ENCODE assay signal across 27 mouse cellular contexts in the genomic region with DNA sequence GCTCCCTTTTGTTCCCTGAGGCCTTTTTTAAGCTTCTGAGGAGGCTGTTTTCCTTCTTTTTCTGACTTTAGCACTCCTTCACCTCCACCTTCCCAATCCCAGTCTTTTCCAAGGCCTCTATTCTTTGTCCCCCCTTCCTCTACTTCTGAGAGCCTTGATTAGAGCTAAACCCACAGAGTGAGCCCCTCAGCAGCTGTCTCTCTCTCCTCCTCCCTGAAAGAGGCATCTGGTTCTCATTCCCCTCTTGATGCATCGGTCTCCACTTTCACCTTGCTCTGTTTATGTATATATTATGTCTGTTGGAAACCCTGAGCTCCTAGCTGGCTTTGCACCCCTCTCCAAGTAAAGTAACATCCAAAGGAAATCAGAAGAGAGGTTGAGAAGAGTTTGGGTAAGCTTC.
A peak's percentile ranks its signal among the peaks of the same experiment; 100 is the strongest.
DNase-seq lines count a peak whose midpoint lies in the region; ATAC-seq lines count a peak whose summit lies in the region.
"Had no signal": no experiment of that assay in that cellular context is flagged by ENCODE, and none has a peak within 500 bp of the region (broad histone marks: within the 10 kb centered on the region; RNA-seq: fewer than 3 reads in every experiment).

No protein-coding gene starts in this region.

- ATAC-seq in neural tube, embryonic 11.5 days (ENCODE audit: insufficient read depth, low FRiP score, low TSS enrichment) = no peak
- ATAC-seq in embryonic facial prominence, embryonic 11.5 days (replicated peaks; ENCODE audit: insufficient number of reproducible peaks, low FRiP score, low TSS enrichment, low read depth) = 0 out of 2 replicates have a peak, but pooled peaks have one; percentile 29
- no peak for ATAC-seq in midbrain, embryonic 11.5 days (ENCODE audit: low FRiP score)
- ATAC-seq: CD4-positive, CD25-positive, alpha-beta regulatory T cell, adult 4 months; forebrain, embryonic 14.5 days; hindbrain, postnatal 0 days; inflammation-experienced regulatory T-cells, adult 6 months; intestine, embryonic 16.5 days had no signal

- H3K4me1 ChIP-seq in neural tube, embryonic 11.5 days (ENCODE audit: control insufficient read depth, insufficient read depth, low read length) = no peaks in the 10 kb centered on the region
- H3K4me1 ChIP-seq in embryonic facial prominence, embryonic 11.5 days (ENCODE audit: control insufficient read depth, insufficient read depth, low read length) = no peaks in the 10 kb centered on the region
- H3K4me1 ChIP-seq in limb, embryonic 10.5 days = peaks cover 34% of the 10 kb centered on the region
- H3K4me1 ChIP-seq in midbrain, embryonic 11.5 days (ENCODE audit: control insufficient read depth, insufficient read depth, low read length) = no peaks in the 10 kb centered on the region
- H3K4me1 ChIP-seq: heart, embryonic 10.5 days; heart, embryonic 13.5 days had no signal

- H3K4me3 ChIP-seq in neural tube, embryonic 11.5 days (ENCODE audit: low read depth, low read length) = no peak overlapping the region
- H3K4me3 ChIP-seq in embryonic facial prominence, embryonic 11.5 days (ENCODE audit: low read depth, low read length) = no peak overlapping the region
- H3K4me3 ChIP-seq in limb, embryonic 10.5 days = no peak overlapping the region
- H3K4me3 ChIP-seq in midbrain, embryonic 11.5 days (ENCODE audit: low read depth, low read length) = no peak overlapping the region
- H3K4me3 ChIP-seq: embryonic facial prominence, embryonic 15.5 days; heart, adult 2 months; heart, embryonic 10.5 days; heart, embryonic 13.5 days had no signal

- H3K27me3 ChIP-seq in neural tube, embryonic 11.5 days (ENCODE audit: control insufficient read depth, insufficient read depth, low read length) = no peaks in the 10 kb centered on the region
- H3K27me3 ChIP-seq in embryonic facial prominence, embryonic 11.5 days (ENCODE audit: control insufficient read depth, insufficient read depth, low read length) = no peaks in the 10 kb centered on the region
- no peaks in the 10 kb centered on the region for H3K27me3 ChIP-seq in limb, embryonic 10.5 days (ENCODE audit: low read depth, poor library complexity, severe bottlenecking)
- H3K27me3 ChIP-seq in midbrain, embryonic 11.5 days (ENCODE audit: control insufficient read depth, insufficient read depth, low read length) = no peaks in the 10 kb centered on the region
- H3K27me3 ChIP-seq: embryonic facial prominence, embryonic 15.5 days; heart, embryonic 13.5 days had no signal

- no peak overlapping the region for H3K4me2 ChIP-seq in neural tube, embryonic 11.5 days (ENCODE audit: low read depth)
- no peak overlapping the region for H3K4me2 ChIP-seq in embryonic facial prominence, embryonic 11.5 days (ENCODE audit: low read depth, low read length)
- H3K4me2 ChIP-seq in midbrain, embryonic 11.5 days = no peak overlapping the region
- H3K4me2 ChIP-seq: embryonic facial prominence, embryonic 15.5 days; heart, embryonic 13.5 days; hindbrain, embryonic 14.5 days had no signal

- WGBS in neural tube, embryonic 11.5 days = 41% methylated on average over 1 of the region's 1 CpGs
- WGBS in embryonic facial prominence, embryonic 11.5 days = 19% methylated on average over 1 of the region's 1 CpGs
- 8% methylated on average over 1 of the region's 1 CpGs for WGBS in limb, embryonic 10.5 days
- 81% methylated on average over 1 of the region's 1 CpGs for WGBS in midbrain, embryonic 11.5 days

- no peaks in the 10 kb centered on the region for H3K36me3 ChIP-seq in neural tube, embryonic 11.5 days (ENCODE audit: control insufficient read depth, insufficient read depth, low read length)
- no peaks in the 10 kb centered on the region for H3K36me3 ChIP-seq in embryonic facial prominence, embryonic 11.5 days (replicated peaks; ENCODE audit: control insufficient read depth, insufficient read depth, low read depth, low read length)
- no peaks in the 10 kb centered on the region for H3K36me3 ChIP-seq in limb, embryonic 10.5 days
- no peaks in the 10 kb centered on the region for H3K36me3 ChIP-seq in midbrain, embryonic 11.5 days (ENCODE audit: control insufficient read depth, insufficient read depth, low read length)
- H3K36me3 ChIP-seq: embryonic facial prominence, embryonic 15.5 days; heart, embryonic 10.5 days; heart, embryonic 13.5 days had no signal

- H3K27ac ChIP-seq in neural tube, embryonic 11.5 days (ENCODE audit: low read depth, low read length) = no peak overlapping the region
- no peak overlapping the region for H3K27ac ChIP-seq in embryonic facial prominence, embryonic 11.5 days (replicated peaks; ENCODE audit: low read depth, low read length)
- H3K27ac ChIP-seq in limb, embryonic 10.5 days = peak overlapping the region; percentile 64
- no peak overlapping the region for H3K27ac ChIP-seq in midbrain, embryonic 11.5 days (ENCODE audit: low read depth, low read length)
- H3K27ac ChIP-seq: embryonic facial prominence, embryonic 15.5 days; heart, adult 2 months; heart, embryonic 10.5 days; heart, embryonic 13.5 days; hindbrain, embryonic 14.5 days; hindbrain, postnatal 0 days had no signal

- intact Hi-C loops in left cerebral cortex, postnatal 14 days (cut with DNase I) = no loop called here
- intact Hi-C loops in gastrocnemius, postnatal 36 days (cut with DNase I) = no loop called here

- no peaks in the 10 kb centered on the region for H3K9me3 ChIP-seq in neural tube, embryonic 11.5 days (ENCODE audit: control insufficient read depth, low read length)
- no peaks in the 10 kb centered on the region for H3K9me3 ChIP-seq in embryonic facial prominence, embryonic 11.5 days (replicated peaks; ENCODE audit: control insufficient read depth, low read length)
- no peaks in the 10 kb centered on the region for H3K9me3 ChIP-seq in limb, embryonic 10.5 days (replicated peaks)
- no peaks in the 10 kb centered on the region for H3K9me3 ChIP-seq in midbrain, embryonic 11.5 days (ENCODE audit: control insufficient read depth, low read length)
- H3K9me3 ChIP-seq: embryonic facial prominence, embryonic 15.5 days; heart, embryonic 10.5 days; heart, embryonic 13.5 days had no signal

- no peak overlapping the region for H3K9ac ChIP-seq in neural tube, embryonic 11.5 days (ENCODE audit: low read length)
- no peak overlapping the region for H3K9ac ChIP-seq in embryonic facial prominence, embryonic 11.5 days (replicated peaks; ENCODE audit: low read length)
- no peak overlapping the region for H3K9ac ChIP-seq in midbrain, embryonic 11.5 days (ENCODE audit: low read length)
- H3K9ac ChIP-seq: embryonic facial prominence, embryonic 15.5 days; heart, embryonic 13.5 days; hindbrain, embryonic 14.5 days had no signal

- peak; percentile 14 for DNase-seq in neural tube, embryonic 11.5 days (ENCODE audit: low spot score)
- DNase-seq in neural tube, embryonic 10.5 days (ENCODE audit: extremely low spot score, low spot score) = no peak
- DNase-seq in embryonic facial prominence, embryonic 11.5 days (ENCODE audit: low spot score) = peak; percentile 76
- DNase-seq in limb, embryonic 10.5 days (ENCODE audit: low spot score) = no peak
- peak; percentile 38 for DNase-seq in mesoderm, embryonic 11.5 days (ENCODE audit: low read depth, low spot score)
- no peak for DNase-seq in left cerebral cortex, postnatal 14 days (ENCODE audit: low spot score in 2 of 2)
- DNase-seq in midbrain, embryonic 11.5 days (ENCODE audit: low spot score, missing footprints) = no peak
- DNase-seq in gastrocnemius, postnatal 36 days = no peak
- DNase-seq: adrenal gland, adult 2 months; adrenal gland, postnatal 14 days; cerebellum, adult 11-12 months; cerebellum, adult 8-10 months; cerebellum, postnatal 10 days; cerebellum, postnatal 36 days; gastrocnemius, postnatal 25 days; heart, adult 2 months; heart, postnatal 14 days; heart, postnatal 4 days had no signal

Comparison
In these comparisons a context has a peak if more than half of its experiments do, and no peak if none do; other contexts are left out.
1. DNase-seq: peak in neural tube, embryonic 11.5 days (single experiment), embryonic facial prominence, embryonic 11.5 days (single experiment) and mesoderm, embryonic 11.5 days (single experiment); none in neural tube, embryonic 10.5 days (single experiment), limb, embryonic 10.5 days (single experiment), left cerebral cortex, postnatal 14 days (0 of 2), midbrain, embryonic 11.5 days (single experiment) and gastrocnemius, postnatal 36 days (0 of 2).